Mouse (Mus musculus) erythroblast, embryonic 14.5 days (primary cell): Measurements from ENCODE around the gene Ptges2.

Experiments
- GATA1 ChIP-seq: IDR thresholded peaks from 2 replicates; pipeline ENCODE4 v1.6.1; 2012; ENCODE audit warnings: low read length, inconsistent platforms, mixed read lengths
- TAL1 ChIP-seq: IDR thresholded peaks from 3 replicates; pipeline ENCODE4 v1.6.1; 2012; ENCODE audit warnings: low read length, inconsistent platforms, mixed read lengths

- no peak for TF ChIP-seq GATA1
- no peak for TF ChIP-seq TAL1
Measured at GRCm38 (mm10) chr2:32349625-32350255, 46.0 kb upstream of the Ptges2 start.
